8 mouse cellular contexts compared by ENCODE assay signal in the genomic region with DNA sequence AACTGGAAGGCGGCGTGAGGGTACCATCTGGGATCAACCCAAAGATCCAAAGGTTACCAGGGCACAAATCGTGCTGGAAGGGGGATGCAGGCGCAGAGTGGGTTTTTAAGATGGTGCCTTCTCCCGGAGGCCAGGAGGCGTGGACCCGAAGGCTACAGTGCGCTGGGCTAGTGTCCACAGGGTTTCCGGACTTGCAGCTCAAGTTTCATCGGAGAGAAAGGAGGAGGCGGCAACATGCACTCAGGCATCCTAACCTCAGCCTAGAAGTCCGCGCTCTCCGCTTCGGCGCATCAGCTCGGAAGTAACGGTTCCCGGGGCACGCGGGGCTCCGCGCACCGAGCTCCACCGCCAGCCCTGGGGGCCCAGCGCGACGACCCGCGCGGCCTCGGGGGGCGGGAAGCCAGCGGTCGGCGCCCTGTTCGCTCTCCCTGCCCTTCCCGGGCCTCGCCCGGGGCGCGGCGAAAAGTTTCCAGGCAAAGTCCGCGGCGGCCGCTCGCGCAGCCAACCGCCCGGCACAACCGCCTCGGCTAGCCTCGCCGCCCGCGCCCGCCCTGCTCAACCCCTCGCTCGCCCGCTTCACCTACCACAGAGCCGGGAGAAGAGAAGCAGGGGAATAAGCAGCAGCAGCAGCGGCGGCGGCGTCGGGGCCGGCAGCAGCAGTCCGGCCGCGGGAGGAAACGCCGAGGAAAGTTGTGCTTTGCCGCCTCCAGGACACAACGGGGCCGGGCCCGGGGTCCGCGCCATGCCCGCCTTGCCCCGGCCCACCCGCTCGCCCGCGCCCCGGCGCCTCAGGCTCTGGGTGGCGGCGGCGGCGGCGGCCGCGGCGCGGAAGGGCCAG. TPM values are rescaled to one million over a fixed set of nuclear protein-coding genes. Genes with fewer than 3 reads are reported as not detected.
A peak's percentile ranks its signal among the peaks of the same experiment; 100 is the strongest.
DNase-seq lines count a peak whose midpoint lies in the region.

No protein-coding gene starts in this region.

- peak overlapping the region; percentile 98 for H3K27ac ChIP-seq in hindbrain, embryonic 10.5 days

- peak; percentile 54 for DNase-seq in adipocyte (ENCODE audit: low spot score)
- peak; percentile 62 to 68 for DNase-seq in cerebellum, postnatal 14 days
- peak; percentile 23 to 24 for DNase-seq in frontal cortex, postnatal 25 days (ENCODE audit: low spot score in 2 of 2)
- peak; percentile 81 for DNase-seq in hindbrain, embryonic 10.5 days (ENCODE audit: low spot score)
- DNase-seq in layer of hippocampus, postnatal 14 days (ENCODE audit: low spot score in 2 of 2), result peak; percentile 35 to 37
- peak; percentile 55 for DNase-seq in lung, postnatal 25 days (ENCODE audit: low spot score)
- peak; percentile 49 to 55 for DNase-seq in right cerebral cortex, postnatal 10 days (ENCODE audit: low spot score in 2 of 2)
- no peak for DNase-seq in T-cell, adult 2 months (ENCODE audit: low spot score)

- H3K9me3 ChIP-seq in hindbrain, embryonic 10.5 days, result no peaks in the 10 kb centered on the region

- under 1% methylated on average over 96 of the region's 96 CpGs for WGBS in hindbrain, embryonic 10.5 days

- H3K36me3 ChIP-seq in hindbrain, embryonic 10.5 days, result peaks cover 4% of the 10 kb centered on the region

- H3K4me3 ChIP-seq in hindbrain, embryonic 10.5 days, result peak overlapping the region; percentile 91

- H3K27me3 ChIP-seq in hindbrain, embryonic 10.5 days (ENCODE audit: insufficient read depth, poor library complexity, severe bottlenecking), result peaks cover 6% of the 10 kb centered on the region; the same call in 1 of the 2 replicates

- peaks cover 29% of the 10 kb centered on the region for H3K4me1 ChIP-seq in hindbrain, embryonic 10.5 days (replicated peaks)

RNA-seq across cellular contexts. Expression of gene Nectin3, which starts 2.1 kb away (rescaled TPM):
- polyA plus RNA-seq in hindbrain, embryonic 10.5 days (2016; fragmentation: Nextera tagmentation; extraction: Ambion mirVana), result 38.8 and 43.3 TPM in 2 replicates
- total RNA-seq in layer of hippocampus, postnatal 14 days (2021), result 10 to 100 TPM; 75.6 to 88.2 TPM
